ENCODE assay signal across 21 mouse cellular contexts in the genomic region with DNA sequence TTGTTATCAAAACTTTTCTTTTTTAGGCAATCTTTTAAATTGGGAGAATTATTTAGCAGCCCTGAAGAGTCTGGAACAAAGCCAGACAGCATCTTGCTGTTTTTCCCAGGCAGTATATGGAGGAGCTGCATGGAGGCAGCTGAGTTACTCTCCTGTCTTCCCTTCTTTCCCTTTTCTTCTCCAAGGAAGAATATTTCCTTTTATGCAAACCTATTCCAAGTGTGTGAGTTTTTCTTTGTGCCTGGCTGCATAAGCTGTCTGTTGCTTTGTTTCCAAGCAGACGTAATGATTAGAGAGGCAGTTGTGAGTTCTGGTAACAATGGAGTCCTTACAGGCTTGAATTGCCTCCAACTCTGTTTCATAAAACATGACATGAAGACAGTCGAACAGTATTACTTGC.
"Had no signal": no experiment of that assay in that cellular context is flagged by ENCODE, and none has a peak within 500 bp of the region (broad histone marks: within the 10 kb centered on the region; RNA-seq: fewer than 3 reads in every experiment).

No protein-coding gene starts in this region.

- H3K36me3 ChIP-seq: limb, embryonic 12.5 days; limb, embryonic 15.5 days; liver, embryonic 15.5 days; midbrain, embryonic 12.5 days; midbrain, embryonic 15.5 days; neural tube, embryonic 12.5 days; neural tube, embryonic 15.5 days had no signal

- H3K27me3 ChIP-seq: limb, embryonic 12.5 days; limb, embryonic 15.5 days; liver, embryonic 15.5 days; midbrain, embryonic 12.5 days; midbrain, embryonic 15.5 days; neural tube, embryonic 12.5 days; neural tube, embryonic 15.5 days had no signal

- H3K4me1 ChIP-seq: limb, embryonic 12.5 days; limb, embryonic 15.5 days; liver, embryonic 15.5 days; midbrain, embryonic 12.5 days; midbrain, embryonic 15.5 days; neural tube, embryonic 12.5 days; neural tube, embryonic 15.5 days had no signal

- H3K4me3 ChIP-seq: limb, embryonic 12.5 days; limb, embryonic 15.5 days; liver, embryonic 15.5 days; midbrain, embryonic 12.5 days; midbrain, embryonic 15.5 days; neural tube, embryonic 12.5 days; neural tube, embryonic 15.5 days had no signal

- H3K27ac ChIP-seq: limb, embryonic 12.5 days; limb, embryonic 15.5 days; liver, embryonic 15.5 days; macrophage; midbrain, embryonic 12.5 days; midbrain, embryonic 15.5 days; neural tube, embryonic 12.5 days; neural tube, embryonic 15.5 days; stomach, postnatal 0 days had no signal

- H3K9me3 ChIP-seq: limb, embryonic 12.5 days; limb, embryonic 15.5 days; liver, embryonic 15.5 days; midbrain, embryonic 12.5 days; midbrain, embryonic 15.5 days; neural tube, embryonic 12.5 days; neural tube, embryonic 15.5 days had no signal

- ATAC-seq: midbrain, embryonic 15.5 days had no signal

- H3K4me2 ChIP-seq: limb, embryonic 12.5 days; limb, embryonic 15.5 days; liver, embryonic 11.5 days; liver, embryonic 15.5 days; midbrain, embryonic 12.5 days; midbrain, embryonic 15.5 days; neural tube, embryonic 12.5 days; neural tube, embryonic 15.5 days had no signal

- DNase-seq: kidney, postnatal 14 days; kidney, postnatal 4 days; left cerebral cortex, postnatal 4 days; lung, adult 18-20 months; lung, postnatal 14 days; right cerebral cortex, adult 18-20 months; right cerebral cortex, postnatal 14 days; right cerebral cortex, postnatal 4 days; thymus, adult 2 months; thymus, postnatal 14 days; thymus, postnatal 4 days had no signal

- H3K9ac ChIP-seq: limb, embryonic 12.5 days; limb, embryonic 15.5 days; liver, embryonic 15.5 days; midbrain, embryonic 12.5 days; midbrain, embryonic 15.5 days; neural tube, embryonic 12.5 days; neural tube, embryonic 15.5 days had no signal
